Mouse (Mus musculus): ENCODE measurements at regions not wholly inside any gene's neighbourhood (a gene's known extent, or its start where the extent isn't known, plus 50 kb on each side); places are given as distances from the start of the nearest gene placed in this dataset.
A peak's percentile ranks its signal among the peaks of the same experiment; 100 is the strongest.

GRCm38 (mm10) chr14:68022925-68023324 lies 1271.2 kb downstream of the Synb start:
- no peak for DNase-seq (ENCODE audit: low read depth, low spot score)

DNA sequence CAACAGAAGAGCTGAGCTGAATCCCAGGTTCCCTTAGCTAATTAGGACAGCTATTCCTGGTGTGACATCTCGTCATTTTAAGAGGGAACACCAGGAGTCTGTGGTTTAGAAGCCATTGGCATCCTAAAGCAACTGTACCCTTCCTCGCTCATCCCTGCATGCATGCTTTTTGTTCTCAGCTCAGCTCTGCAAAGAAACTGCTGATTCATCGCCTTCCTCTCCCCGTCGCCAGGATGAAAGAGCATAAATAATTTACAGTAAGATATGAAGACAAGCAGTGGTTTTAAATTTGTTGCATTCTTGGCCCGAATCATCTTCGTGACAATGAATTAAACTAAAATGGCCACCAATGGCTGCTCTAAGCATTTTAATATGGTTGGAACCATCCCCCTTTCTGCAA lies 1272.9 kb downstream of the Synb start:
- no peak for DNase-seq (ENCODE audit: low read depth, low spot score)

GRCm38 (mm10) chr14:68020769-68021168 lies 1273.3 kb downstream of the Synb start:
- no peak for DNase-seq (ENCODE audit: low read depth, low spot score)

GRCm38 (mm10) chr14:68018686-68019085 lies 1275.4 kb downstream of the Synb start:
- DNase-seq (ENCODE audit: low read depth, low spot score) = no peak

GRCm38 (mm10) chr14:67996790-67997417 lies 1297.2 kb downstream of the Synb start:
- no peak for DNase-seq (ENCODE audit: low read depth, low spot score)

- no peak for DNase-seq (ENCODE audit: low read depth, low spot score)
Observed at GRCm38 (mm10) chr14:67993611-67994051, 1300.5 kb downstream of the Synb start.

GRCm38 (mm10) chr14:67993142-67993541 lies 1301.0 kb downstream of the Synb start:
- DNase-seq (ENCODE audit: low read depth, low spot score) = peak; percentile 8

DNA sequence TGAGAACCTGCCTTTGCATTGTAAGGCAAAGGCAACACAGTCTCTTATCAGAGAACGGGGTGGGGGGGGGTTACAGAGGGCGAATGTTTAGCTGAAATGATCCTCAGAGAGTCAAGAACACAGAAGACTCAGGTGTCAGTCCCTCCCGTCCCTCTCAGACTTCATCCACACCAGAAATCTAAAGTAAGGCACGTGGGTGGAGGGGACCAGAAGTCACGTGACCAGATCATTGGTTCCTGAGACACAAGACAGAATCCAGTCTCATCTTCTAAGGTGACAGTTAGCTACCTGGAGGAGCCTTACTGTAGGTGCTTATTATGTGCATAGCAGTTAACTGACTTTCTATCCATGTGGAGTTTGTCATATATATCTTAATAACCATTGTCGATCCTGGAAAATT lies 1302.0 kb downstream of the Synb start:
- DNase-seq (ENCODE audit: low read depth, low spot score) = no peak

GRCm38 (mm10) chr14:67990271-67990670 lies 1303.8 kb downstream of the Synb start:
- DNase-seq (ENCODE audit: low read depth, low spot score) = no peak

All from c-Kit-negative CD71-positive TER-119-positive erythroid progenitor cells, embryonic 14.5 days (primary cell).